Mouse (Mus musculus) adrenal gland, postnatal 4 days (tissue): ENCODE data around the gene Psmb5. TPM values are rescaled to one million over a fixed set of nuclear protein-coding genes. Genes with fewer than 3 reads are reported as not detected.

ENCODE experiments used
- microRNA-seq: library from miRNA; unstranded; fragments of <30 nt; microRNA quantifications from one replicate; pipeline ENCODE4 v1.2.0, GENCODE M21; 2021
- total RNA-seq, 2 experiments: library from RNA; stranded (reverse); gene quantifications; 2 replicates each; pipeline ENCODE4 v1.2.3; 2021

The Psmb5 gene
- total RNA-seq, 2 experiments from 2014 or later: 219 to 220 TPM

Small RNA genes lying within 50 kb of the gene (microRNA-seq; reads per million reads assigned to microRNA genes)
- not detected for gene Mir686
- 1.1 reads per million for gene Mir6948

Other genes with a start within 250 kb of the Psmb5 start
- gene Slc7a7, start 200.2 kb downstream of the Psmb5 start, total RNA-seq: 10 to 100 TPM in 1 of 2 experiments, 1 to 10 TPM in 1; 8.0 to 18.2 TPM
- gene Mrpl52, start 191.1 kb downstream of the Psmb5 start, total RNA-seq: 100 to 1,000 TPM; 219 to 235 TPM
- gene Mmp14, start 186.4 kb downstream of the Psmb5 start, total RNA-seq: 100 to 1,000 TPM; 215 to 216 TPM
- 10 to 100 TPM; 77.0 to 88.0 TPM for gene Lrp10, start 153.9 kb downstream of the Psmb5 start, total RNA-seq
- gene Rem2, start 141.9 kb downstream of the Psmb5 start, total RNA-seq: 1 to 10 TPM; 1.6 to 2.3 TPM
- gene Prmt5, start 100.5 kb downstream of the Psmb5 start, total RNA-seq: 10 to 100 TPM; 47.0 to 51.8 TPM
- gene Haus4, start 63.4 kb downstream of the Psmb5 start, total RNA-seq: 10 to 100 TPM; 45.6 to 52.5 TPM
- 10 to 100 TPM; 27.3 to 27.5 TPM for gene Ajuba, start 40.5 kb downstream of the Psmb5 start, total RNA-seq
- 1 to 10 TPM; 6.4 to 7.8 TPM for gene 4931414P19Rik, start 12.0 kb downstream of the Psmb5 start, total RNA-seq
- not detected for gene Psmb11, start 3.4 kb upstream of the Psmb5 start, total RNA-seq
- gene Gm17606, start 22.9 kb upstream of the Psmb5 start, total RNA-seq: not detected
- gene Cdh24, start 23.3 kb upstream of the Psmb5 start, total RNA-seq: 1 to 10 TPM; 4.0 to 5.2 TPM
- 10 to 100 TPM; 38.2 to 43.0 TPM for gene 1700123O20Rik, start 68.2 kb upstream of the Psmb5 start, total RNA-seq
- gene Acin1, start 68.9 kb upstream of the Psmb5 start, total RNA-seq: 100 to 1,000 TPM; 252 to 273 TPM
- gene Gm29776, start 80.8 kb upstream of the Psmb5 start, total RNA-seq: under 1 TPM; 0.11 TPM
- 1 to 10 TPM in 1 of 2 experiments, under 1 TPM in 1; 0.78 to 1.6 TPM for gene Cebpe, start 94.2 kb upstream of the Psmb5 start, total RNA-seq
- 10 to 100 TPM; 60.0 to 66.7 TPM for gene Slc7a8, start 163.9 kb upstream of the Psmb5 start, total RNA-seq
- under 1 TPM; 0.37 to 0.42 TPM for gene Rnf212b, start 196.1 kb upstream of the Psmb5 start, total RNA-seq